Mouse (Mus musculus): Measurements from ENCODE around the gene Musk. TPM values are rescaled to one million over a fixed set of nuclear protein-coding genes. Genes with fewer than 3 reads are reported as not detected.

The Musk gene
- total RNA-seq, 2 experiments from 2014 or later: 1.3 to 1.6 TPM

GRCm38 (mm10) chr4:58313344-58313743, 27.6 kb downstream of the Musk start:
- DNase-seq: no peak
- intact Hi-C loops (cut with DNase I): no loop called here

- DNase-seq: no peak
- intact Hi-C loops (cut with DNase I): no loop called here
Measured at GRCm38 (mm10) chr4:58314942-58315508, 29.3 kb downstream of the Musk start.

- intact Hi-C loops (cut with DNase I): no loop called here
Measured at GRCm38 (mm10) chr4:58317536-58317935, 31.8 kb downstream of the Musk start.

DNA sequence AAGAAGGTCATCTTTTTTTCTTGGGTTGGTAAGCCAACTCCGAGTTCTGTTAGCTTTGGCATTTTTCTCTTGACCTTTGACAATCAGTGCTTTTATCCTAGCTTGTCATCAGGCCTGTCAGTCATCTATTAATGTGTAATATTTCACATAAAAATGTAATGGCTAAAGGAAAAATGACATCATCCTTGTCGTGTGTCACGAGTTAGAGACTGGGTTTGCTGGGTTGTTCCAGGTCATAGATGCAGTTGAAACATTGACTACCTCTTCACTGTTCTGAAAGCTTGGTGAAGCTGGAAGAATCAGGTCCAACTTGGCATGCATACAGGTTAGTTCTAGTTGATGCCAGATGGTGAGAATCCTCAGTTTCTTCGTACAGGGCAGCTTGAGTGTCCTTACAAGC, 34.5 kb downstream of the Musk start:
- DNase-seq: no peak
- intact Hi-C loops (cut with DNase I): no loop called here

More at GRCm38 (mm10) chr4:58317536-58317935, 31.8 kb downstream of the Musk start:
- no peak for DNase-seq

DNA sequence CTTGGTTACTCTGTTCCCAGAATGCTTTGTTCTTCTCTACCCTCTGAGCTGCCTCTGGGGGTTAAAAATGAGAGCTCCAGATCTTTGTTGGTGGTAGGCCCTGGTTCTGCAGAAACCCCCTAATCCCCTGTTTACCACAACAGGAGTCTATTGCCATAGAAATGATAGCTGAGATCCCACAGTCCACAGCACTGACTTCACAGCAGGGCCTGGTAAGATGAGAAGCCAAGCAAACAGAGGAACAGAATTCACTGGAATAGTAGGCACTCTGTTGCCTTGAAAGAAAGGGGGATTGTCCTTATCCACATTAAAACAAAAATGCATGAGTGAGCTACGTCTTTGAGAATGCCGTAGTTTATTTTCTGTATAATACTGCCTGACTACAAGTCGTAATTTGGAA, 41.0 kb downstream of the Musk start:
- peak; percentile 2 for DNase-seq
- intact Hi-C loops (cut with DNase I): no loop called here

GRCm38 (mm10) chr4:58328231-58328630, 42.5 kb downstream of the Musk start:
- intact Hi-C loops (cut with DNase I): no loop called here
- no peak for DNase-seq

DNA sequence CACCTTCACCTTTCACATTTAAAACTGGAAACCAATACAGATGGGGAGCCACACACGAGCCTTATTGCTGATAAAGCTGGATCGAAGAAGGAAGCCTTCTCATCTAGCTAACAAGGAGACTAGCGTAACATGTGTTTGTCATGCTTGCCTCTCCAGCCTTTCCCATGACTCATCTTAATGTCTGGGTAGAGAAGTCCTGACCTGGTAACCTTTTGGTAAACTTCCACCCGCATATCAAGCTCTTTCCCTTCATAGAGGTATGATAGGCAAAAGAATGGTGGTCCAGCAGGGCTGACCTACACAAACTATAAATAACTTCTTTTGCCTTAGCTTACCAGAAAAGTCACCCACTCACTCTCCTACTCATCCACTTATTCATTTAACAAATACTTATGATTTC, 44.3 kb downstream of the Musk start:
- no peak for DNase-seq
- intact Hi-C loops (cut with DNase I): no loop called here

DNA sequence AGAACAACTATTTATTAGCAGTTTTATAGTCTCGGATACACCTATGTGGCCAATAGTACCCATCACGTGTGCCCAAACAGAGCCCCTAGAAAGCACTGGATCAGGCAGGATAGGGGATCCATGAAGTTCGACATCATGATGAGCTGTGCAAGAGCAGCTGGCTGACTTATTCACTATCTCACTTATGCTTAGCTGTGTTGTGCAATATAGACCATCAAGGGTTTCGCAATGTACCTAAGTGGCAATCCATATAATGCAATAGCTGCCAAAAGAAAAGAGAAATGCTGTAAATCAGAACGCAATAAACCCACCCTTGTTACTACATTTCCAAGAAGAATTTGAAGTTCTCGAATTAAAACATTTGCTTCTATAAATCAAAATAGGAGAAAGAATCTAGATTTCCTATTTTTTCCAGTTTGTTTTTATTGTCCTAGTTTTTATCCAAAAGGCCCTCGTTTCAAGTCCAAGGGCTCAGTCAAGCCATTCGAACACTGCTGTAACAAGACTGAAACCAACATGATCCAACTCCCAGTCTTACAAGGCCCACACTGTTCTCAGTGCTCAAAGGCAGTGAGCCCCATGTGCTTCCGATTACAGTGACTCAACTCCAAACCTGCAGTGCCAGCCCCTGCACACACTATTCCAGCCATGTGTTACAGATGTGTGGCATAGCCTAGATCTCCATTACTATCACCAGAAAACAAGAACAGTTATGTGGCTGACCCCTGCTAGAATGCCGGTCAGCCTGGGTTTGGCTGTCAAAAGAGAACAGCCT, 45.3 kb downstream of the Musk start:
- no peak for DNase-seq
- intact Hi-C loops (cut with DNase I): no loop called here

DNA sequence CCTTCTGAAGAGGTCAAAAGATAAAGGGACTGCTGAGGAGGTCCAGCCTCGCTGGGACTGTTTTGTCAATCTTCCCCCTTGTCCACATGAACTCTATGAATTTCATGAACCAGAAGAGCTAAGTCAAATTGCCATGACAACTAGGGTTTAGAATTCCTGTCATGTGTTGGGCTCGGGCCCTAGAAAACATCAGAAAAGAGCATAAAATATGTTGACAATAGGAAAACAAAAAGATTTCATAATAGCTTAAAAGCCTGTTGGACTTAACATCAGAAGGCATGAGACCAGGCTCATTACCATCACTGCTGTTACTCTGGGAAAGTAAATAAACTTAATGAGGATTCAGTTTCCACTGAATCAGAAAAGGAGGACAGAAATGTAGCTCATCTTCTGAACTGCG, 46.6 kb downstream of the Musk start:
- no peak for DNase-seq
- intact Hi-C loops (cut with DNase I): no loop called here

GRCm38 (mm10) chr4:58336227-58336626, 50.5 kb downstream of the Musk start:
- no peak for DNase-seq
- intact Hi-C loops (cut with DNase I): no loop called here

GRCm38 (mm10) chr4:58339226-58339625, 53.5 kb downstream of the Musk start:
- no peak for DNase-seq
- intact Hi-C loops (cut with DNase I): no loop called here

GRCm38 (mm10) chr4:58350206-58350605, 64.4 kb downstream of the Musk start:
- DNase-seq: no peak
- intact Hi-C loops (cut with DNase I): no loop called here

DNA sequence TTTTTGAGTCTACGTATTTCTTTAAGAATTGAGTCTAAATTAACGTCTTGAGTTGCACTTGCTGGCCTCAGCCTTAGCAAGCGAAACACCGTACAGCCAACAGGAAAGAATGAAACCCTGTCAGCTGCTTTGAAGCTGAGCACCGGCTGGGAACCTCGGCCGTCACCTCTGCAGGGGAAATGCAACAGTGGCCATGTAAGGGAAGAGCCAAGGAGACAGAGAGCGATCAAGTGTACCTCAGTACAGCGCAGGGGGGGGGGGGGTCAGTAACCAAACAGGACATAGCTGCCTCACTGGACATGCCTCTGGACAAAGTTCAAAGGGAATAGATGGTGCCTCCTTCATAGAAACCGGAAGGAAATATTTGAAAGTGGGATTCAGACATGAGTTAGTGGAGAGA, 65.4 kb downstream of the Musk start:
- DNase-seq: no peak
- intact Hi-C loops (cut with DNase I): no loop called here

DNA sequence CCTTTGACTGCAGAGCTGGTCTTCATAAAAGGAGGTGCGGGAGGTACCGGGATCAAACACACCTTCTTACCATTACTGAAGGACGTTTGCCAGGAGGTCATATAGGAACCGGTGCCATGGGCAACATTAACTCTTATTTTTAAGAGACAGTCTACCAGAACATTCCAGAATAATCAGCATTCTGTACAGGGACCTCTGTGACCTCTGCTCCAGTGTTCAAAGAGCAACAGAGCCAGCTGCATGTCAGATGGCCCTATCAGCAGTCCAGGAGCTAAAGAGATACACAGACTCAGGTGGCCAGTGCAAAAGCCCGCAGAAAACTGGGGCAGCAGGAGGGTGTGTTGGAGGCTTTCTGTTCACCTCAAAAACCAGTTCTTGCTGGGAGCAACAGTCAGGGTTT, 65.8 kb downstream of the Musk start:
- intact Hi-C loops (cut with DNase I): no loop called here
- no peak for DNase-seq

DNA sequence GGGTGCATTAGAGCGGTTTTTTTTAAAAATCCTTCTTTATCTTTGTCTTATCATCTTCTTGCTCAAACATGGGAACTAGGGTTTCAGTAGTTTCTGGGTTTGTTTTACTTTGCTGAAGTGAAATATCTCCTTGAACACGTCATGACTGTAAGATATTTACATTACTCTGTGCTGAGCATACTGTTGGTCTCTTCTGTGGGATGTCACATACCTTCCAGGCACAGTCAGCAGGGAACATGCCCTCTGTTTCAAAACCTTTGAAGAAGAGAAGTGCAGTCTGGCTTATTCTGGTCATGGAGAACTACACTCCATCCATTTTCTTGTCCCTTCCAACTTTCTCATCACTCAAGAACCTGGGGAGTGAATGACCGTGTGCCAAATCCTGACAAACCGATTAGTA, 73.2 kb downstream of the Musk start:
- intact Hi-C loops (cut with DNase I): no loop called here

DNA sequence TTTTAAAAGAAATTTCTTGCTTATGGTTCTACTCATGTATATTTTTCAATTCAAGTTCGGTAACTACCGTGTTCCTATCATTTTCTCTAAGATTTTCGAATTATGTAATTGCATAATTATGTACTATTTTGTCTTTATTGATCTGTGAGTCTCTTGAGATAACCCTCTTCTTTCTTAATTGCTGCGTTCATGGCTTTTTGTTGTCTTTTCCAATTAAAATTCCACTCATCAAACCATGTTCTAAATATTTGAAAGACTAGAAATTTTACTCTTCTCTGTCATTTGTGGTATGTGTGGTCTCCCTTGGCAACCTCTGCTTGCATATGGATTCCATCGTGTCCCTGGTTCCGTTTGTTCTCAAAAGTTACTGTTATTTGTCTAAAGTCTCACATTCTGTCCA, 79.6 kb downstream of the Musk start:
- DNase-seq: no peak
- intact Hi-C loops (cut with DNase I): no loop called here

More for the DNA sequence above, 73.2 kb downstream of the Musk start:
- no peak for DNase-seq

DNA sequence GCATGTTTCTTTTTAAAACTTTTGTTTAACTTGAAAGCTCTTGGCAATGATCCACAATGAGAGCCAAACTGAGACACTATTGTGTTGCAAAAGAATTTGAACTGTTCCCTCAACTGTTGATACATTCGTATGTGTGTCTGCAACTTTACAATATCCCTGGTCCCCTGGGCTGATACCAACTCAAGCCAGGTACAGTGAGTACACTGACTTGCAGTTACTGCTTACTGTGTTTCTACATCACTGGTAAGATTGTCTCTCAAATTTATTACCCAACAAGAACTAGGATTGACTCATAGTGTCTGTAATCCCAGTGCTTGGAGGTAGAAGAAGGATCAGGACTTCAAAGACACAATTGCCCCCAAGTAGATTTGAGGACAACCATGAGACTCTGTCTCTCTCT, 85.3 kb downstream of the Musk start:
- intact Hi-C loops (cut with DNase I): no loop called here

GRCm38 (mm10) chr4:58373599-58373998, 87.8 kb downstream of the Musk start:
- intact Hi-C loops (cut with DNase I): no loop called here
- peak; percentile 60 for DNase-seq

More for the DNA sequence above, 85.3 kb downstream of the Musk start:
- DNase-seq: no peak

- intact Hi-C loops (cut with DNase I): no loop called here
- peak; percentile 66 for DNase-seq
Measured at GRCm38 (mm10) chr4:58374141-58374870, 88.5 kb downstream of the Musk start.

- no peak for DNase-seq
- intact Hi-C loops (cut with DNase I): no loop called here
Measured at GRCm38 (mm10) chr4:58379186-58379585, 93.4 kb downstream of the Musk start.

DNA sequence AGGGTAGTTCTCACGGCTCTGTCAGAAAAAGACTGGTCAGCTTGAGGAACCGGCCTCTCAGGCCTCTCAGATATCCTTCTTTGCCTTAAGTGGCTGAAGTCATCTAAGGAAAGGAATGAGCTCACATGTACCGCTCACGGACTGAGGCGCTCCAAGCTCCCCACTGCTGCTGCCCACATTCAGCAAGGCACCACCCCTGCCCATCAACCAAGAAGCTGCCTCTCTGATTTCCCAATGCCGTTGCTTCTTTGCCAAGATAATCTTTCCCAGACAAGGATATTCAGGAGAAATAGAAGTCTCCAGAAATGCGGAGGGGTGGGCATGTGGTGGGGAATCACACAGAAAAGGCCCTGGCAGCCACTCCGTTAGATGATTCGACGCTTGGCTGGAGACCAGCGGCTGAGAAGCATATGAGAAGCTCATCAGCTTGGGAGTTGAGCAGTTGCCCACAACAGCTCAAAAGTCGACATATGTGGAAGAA, 115.1 kb downstream of the Musk start:
- DNase-seq: peak; percentile 84
- intact Hi-C loops (cut with DNase I): no loop called here

Measured in left cerebral cortex, postnatal 4 days (tissue).